Mouse (Mus musculus) gastrocnemius, adult 2 months (tissue): ENCODE data around the gene Gmpr. TPM values are rescaled to one million over a fixed set of nuclear protein-coding genes. Genes with fewer than 3 reads are reported as not detected.

ENCODE experiments used
- DNase-seq: peaks from one replicate; pipeline ENCODE4 v3.0.0; 2022
- H3K27ac ChIP-seq: fragments of 200-600 bp; 2 replicates; pipeline ENCODE4 v1.8.1; 2022; ENCODE audit warnings: mild to moderate bottlenecking
- H3K4me3 ChIP-seq: fragments of 200-600 bp; 2 replicates; pipeline ENCODE4 v1.8.1; 2022; ENCODE audit warnings: mild to moderate bottlenecking, moderate library complexity
- CTCF ChIP-seq: fragments of 200-600 bp; IDR thresholded peaks from 2 replicates; pipeline ENCODE4 v1.8.1; 2022; ENCODE audit warnings: antibody characterized with exemption, mild to moderate bottlenecking, moderate library complexity
- intact Hi-C: fragments of 180-260 bp; cut with DNase I; formaldehyde crosslinking; loops from one replicate; pipeline ENCODE4 v1.15.1; 2025
- total RNA-seq, 2 experiments: library from RNA; stranded (reverse); gene quantifications; 2 replicates each; pipeline ENCODE4 v1.2.3; 2021

Gmpr gene
- total RNA-seq, 2 experiments from 2014 or later: 152 to 185 TPM

DNA sequence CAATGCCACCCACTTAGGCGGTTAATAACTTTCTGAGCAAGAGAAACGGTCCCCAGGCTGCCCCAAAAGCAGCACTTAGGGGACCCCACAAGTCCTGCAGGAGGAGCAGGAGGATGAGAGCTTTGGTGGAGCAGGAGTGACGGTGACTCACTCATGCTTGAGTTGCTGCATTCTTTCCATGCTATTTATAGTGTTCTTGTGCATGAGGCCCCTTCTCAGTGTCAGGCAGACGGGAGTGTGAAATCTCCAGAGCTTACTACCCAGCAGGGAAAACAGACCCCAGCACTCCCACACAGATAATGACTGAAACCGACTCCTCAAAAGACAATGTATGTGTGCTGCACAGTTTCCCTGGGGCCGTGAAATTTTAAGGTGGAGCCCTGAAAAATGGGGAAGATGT, 23.5 kb downstream of the Gmpr start:
- DNase-seq: peak; percentile 51
- intact Hi-C loops: no loop called here
- Histone ChIP-seq H3K4me3 (peak overlapping the region; percentile 41), H3K27ac (peak overlapping the region; percentile 90)
- TF ChIP-seq CTCF: no peak

DNA sequence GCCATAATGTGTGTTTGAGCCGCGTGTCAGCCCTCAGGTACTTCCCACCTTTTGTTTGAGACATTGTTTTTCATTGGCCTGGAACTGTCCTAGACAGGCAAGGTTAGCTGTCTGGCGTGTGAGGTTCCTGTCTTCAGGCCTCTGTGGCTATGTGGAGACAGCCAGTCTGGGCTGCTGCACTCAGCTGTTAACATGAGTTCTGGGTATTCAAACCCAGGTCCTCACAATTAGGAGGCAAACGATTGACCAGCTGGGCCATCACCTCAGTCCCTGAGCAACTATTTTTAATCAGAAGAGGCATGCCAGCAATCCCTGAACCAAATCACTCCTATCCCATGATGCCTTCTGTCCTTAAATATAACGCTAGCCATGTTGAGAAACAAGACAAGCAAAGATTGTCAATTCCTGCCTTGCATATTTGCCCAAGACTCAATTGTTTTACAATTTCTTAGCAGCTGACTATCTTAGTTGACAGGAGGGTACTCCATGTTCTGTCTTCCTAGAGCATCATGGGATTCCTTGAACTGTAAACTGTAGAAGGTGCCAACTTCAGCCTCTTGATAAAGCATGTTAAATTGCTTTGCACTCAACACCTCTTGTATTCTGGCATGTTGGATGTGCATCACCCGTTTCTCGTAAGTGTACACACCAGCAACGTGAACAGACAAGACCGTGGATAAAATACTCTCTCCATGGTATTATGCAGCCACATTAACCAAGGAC, 28.6 kb downstream of the Gmpr start:
- no peak for TF ChIP-seq CTCF
- intact Hi-C loops: no loop called here
- H3K27ac ChIP-seq: peak overlapping the region; percentile 94
- no peak overlapping the region; the same call in 1 of the 2 replicates for H3K4me3 ChIP-seq
- DNase-seq: peak; percentile 2

DNA sequence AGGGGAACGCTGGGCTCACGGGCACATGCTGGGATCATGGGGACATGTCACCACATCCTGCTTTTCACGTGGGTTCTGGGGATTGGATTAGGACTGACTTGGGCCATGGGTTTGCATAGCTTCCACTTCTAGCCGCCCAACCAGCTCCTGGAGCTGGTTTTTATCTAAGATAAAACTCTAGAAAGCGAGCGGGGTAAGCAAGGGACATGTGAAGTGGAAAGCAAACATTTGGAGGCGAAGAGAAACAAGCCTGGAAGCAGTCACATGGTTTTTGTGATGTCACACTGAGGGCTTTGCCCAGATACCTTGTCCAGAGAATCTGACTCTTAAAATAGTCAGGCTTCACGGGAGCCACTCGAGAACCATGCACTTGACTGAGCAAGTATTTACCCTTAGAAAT, 29.9 kb downstream of the Gmpr start:
- Histone ChIP-seq H3K4me3 (peak overlapping the region; percentile 28), H3K27ac (peak overlapping the region; percentile 94)
- intact Hi-C loops: no loop called here
- no peak for TF ChIP-seq CTCF
- peak; percentile 71 for DNase-seq

DNA sequence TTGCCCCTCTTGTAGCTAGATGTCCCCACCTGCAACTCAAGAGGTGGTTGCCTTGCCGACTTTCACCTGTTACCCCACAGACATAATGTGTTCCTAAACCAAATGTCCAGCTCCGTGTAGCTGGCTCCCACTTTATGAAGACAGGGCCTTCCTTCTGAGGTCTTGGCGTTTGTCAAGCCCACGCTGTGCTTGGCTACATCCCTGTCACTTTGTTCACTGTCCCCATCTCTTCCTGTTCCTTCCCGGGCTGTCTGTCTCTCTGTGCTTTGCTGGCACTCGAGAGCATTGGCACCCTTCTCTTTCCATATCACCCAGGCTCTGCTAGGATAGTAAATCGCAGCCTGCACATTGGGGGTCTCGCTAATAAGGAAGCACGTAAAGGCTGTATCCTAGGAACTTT, 30.8 kb downstream of the Gmpr start:
- intact Hi-C loops: no loop called here
- H3K4me3 ChIP-seq: peak overlapping the region; percentile 16; the same call in 1 of the 2 replicates
- TF ChIP-seq CTCF: no peak
- DNase-seq: no peak
- peak overlapping the region; percentile 94 for H3K27ac ChIP-seq

DNA sequence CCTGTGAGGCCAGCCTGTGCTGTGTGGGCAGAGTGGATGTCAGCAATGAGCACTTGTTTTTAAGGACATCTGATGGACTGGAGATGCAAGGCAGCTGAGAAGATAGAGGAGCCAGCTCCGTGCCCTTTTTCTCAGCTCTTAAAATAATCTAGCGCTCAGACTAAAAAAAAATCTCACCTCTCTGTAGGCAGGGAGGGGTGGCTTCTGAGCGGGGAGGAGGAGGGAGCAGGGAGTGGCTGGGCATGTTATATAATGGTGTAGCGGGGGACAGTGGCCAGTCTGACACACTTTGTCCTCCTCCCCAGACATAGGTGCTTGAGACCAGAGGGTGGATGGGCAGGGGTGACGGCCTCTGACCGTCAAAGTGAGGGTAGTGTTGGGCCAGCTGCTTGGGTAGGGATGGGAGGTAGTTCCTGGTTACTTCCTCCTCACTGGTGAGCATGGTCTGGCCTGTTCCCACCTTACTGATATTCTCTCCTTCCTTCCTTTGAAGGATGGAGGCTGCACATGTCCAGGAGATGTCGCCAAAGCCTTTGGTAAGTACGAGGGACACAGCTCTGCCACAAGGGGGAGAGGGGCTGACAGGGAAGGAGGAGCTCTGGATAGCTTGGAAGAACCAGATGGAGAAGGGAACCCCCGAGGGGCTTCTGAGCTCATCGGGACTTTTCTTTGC, 31.4 kb downstream of the Gmpr start:
- intact Hi-C loops: loop anchor here (1.0 kb wide), 1 partner anchor 33 kb away; no protein-coding TSS in a partner anchor
- peak; percentile 52 for TF ChIP-seq CTCF
- DNase-seq: peak; percentile 77
- H3K27ac ChIP-seq: peak overlapping the region; percentile 94
- H3K4me3 ChIP-seq: peak overlapping the region; percentile 79

DNA sequence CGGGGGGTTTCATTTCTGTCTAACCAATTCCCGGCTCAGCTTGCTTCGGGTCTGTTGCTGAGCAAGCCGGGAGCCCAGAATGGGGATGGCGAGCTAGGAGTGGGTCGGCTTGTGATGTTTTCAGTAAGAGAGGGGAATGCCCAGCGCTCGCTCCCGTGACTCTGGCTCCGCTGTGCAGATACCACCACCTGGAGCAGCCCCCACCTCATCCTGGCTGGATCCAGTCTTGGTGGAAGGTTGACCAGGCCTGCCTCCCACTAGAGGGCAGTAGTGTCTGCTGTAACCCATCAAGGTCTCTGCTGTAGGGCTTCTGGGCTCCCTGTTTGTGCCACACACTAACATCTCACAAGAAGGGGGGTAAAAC, 31.9 kb downstream of the Gmpr start:
- intact Hi-C loops: loop anchor here (1.0 kb wide), 1 partner anchor 32 kb away; no protein-coding TSS in a partner anchor

DNA sequence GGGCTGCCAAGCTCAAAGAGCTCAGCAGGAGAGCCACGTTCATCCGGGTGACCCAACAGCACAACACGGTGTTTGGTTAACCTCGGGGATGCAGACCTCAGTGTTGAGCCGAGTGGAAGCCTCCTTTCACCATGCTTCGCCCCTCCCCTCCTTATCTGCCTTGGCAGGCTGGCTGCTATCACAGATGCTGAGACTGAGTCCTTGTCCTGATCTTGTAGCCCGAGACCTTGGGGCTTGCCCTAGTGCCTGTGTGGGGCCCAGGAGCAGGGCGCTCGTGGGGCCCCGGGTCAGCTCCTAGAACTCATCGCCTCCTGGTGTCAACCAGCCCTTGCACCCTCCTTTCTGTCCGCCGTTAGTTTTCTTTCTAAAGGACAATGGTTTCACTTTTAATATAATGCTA, 38.7 kb downstream of the Gmpr start:
- intact Hi-C loops: no loop called here
- H3K27ac ChIP-seq: no peak overlapping the region
- DNase-seq: no peak

More for the DNA sequence above, 31.9 kb downstream of the Gmpr start:
- peak; percentile 68 for TF ChIP-seq CTCF
- peak; percentile 87 for DNase-seq
- Histone ChIP-seq H3K4me3 (peak overlapping the region; percentile 79), H3K27ac (peak overlapping the region; percentile 94)

DNA sequence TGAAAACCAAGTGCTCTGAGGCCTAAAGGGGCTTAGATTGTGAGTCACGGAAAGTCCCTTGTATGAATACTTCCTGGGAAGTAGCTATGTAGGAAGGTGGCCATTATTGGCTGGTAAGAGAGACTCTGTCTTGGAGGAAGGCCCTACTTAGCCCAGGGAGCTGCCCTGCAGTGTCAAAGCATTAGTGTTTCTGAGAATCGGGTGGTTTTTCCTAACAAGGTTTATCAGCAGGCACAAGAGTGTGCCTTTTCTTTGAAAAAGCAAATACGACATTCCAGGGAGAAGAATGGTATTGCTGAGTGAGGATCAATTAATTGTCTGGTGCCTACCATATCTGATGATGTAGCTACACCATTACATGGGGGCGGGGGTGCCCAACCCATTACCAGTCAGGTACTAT, 39.7 kb downstream of the Gmpr start:
- TF ChIP-seq CTCF: no peak
- intact Hi-C loops: no loop called here
- no peak overlapping the region for H3K27ac ChIP-seq

More for the DNA sequence above, 38.7 kb downstream of the Gmpr start:
- H3K4me3 ChIP-seq: no peak overlapping the region
- TF ChIP-seq CTCF: no peak

DNA sequence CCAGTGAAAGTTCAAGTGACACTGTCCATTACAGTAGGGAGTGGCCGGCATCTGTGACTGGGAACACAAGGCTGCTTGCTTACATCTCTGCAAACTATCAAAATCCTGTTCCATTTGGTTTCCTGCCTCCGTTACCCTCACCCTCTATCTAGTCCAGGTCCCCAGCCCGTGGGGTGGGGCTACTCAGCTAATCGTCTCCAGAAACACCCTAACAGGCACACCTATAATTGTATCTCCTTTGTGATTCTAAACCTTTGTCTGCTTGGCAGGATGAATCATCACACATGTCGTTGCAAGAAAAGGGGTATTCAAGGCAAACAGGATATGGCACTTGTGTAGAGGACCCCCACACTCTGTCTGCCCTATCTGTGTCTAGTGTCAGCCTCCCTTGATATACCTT, 40.3 kb downstream of the Gmpr start:
- DNase-seq: peak; percentile 5
- TF ChIP-seq CTCF: no peak
- H3K4me3 ChIP-seq: no peak overlapping the region
- intact Hi-C loops: no loop called here
- H3K27ac ChIP-seq: no peak overlapping the region

More for the DNA sequence above, 39.7 kb downstream of the Gmpr start:
- peak; percentile 8 for DNase-seq
- H3K4me3 ChIP-seq: no peak overlapping the region

DNA sequence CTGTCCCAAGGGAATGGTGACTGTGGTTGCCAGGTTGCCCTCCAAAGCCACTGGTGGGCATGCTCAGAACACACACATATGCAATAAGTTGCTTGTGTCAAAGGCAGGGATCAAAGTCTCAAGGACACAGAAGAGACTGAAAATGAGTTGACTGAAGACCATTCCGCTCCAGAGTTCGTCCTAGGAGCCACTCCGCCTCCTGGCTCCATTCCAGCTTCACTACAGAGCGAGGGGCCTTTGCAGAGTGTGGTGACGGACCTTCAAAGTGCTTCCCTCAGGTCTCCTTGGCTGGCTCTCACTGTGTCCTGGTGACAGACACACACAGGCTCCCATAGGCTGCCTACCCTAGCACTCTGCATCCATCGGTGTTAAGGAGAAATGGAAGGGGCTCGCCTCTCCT, 46.4 kb downstream of the Gmpr start:
- no peak overlapping the region for H3K27ac ChIP-seq
- H3K4me3 ChIP-seq: no peak overlapping the region
- DNase-seq: peak; percentile 12
- intact Hi-C loops: no loop called here
- no peak for TF ChIP-seq CTCF

DNA sequence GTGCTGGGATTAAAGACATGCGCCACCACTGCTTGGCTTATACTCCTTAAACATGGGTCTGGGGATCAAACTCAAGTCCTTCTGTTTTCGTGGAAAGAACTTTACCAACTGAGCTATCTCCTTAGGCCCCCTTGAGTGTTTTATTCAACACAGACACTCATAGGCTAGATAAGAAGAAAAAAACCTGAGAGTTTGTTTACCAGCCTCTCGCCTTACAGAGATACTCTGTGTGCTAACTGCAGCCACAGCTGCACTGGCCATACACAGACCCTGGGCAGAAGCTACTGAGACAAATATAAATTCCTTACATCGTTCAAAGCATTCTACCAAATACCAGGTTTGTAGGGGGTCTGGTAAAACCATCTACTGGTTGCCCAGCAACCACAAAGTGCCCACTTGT, 51.1 kb downstream of the Gmpr start:
- intact Hi-C loops: no loop called here
- Histone ChIP-seq H3K4me3 (no peak overlapping the region), H3K27ac (no peak overlapping the region)
- no peak for TF ChIP-seq CTCF
- DNase-seq: no peak

DNA sequence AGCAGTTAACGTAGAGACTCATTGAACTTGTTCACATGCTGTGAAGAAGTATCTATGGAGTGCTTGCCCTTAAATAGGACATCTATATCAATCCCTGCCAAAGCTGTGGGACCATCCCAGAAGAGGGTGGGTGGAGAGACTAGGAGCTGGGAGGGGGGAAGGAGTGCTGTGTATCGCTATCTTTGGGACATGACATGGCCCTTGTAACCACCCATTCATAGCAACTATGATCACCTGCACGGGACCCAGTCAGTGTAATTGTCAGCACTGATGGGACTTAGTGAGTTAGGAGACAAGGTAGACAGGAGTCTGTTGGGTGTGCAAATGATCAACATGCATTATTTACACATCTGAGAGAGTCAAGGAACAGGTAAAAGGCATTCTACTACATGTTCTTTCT, 52.0 kb downstream of the Gmpr start:
- no peak for TF ChIP-seq CTCF

DNA sequence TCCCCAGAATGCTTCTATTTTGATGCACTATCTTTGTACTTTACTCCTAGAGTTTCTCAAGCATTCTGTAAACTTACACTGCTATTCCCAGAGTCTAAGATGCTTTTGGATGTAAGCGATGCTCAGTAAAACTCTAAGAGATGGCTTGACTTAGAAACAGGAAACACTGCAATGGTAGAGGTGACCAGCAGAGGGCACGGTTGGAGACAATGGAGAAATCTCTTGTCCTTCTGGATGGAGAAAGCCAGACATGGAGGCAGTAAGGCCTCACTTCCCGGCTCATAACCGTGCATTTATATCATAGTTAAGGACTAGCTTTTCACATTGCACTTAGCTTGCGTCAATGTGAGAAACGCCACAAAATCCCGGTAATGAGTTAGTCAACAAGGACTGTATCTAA, 53.3 kb downstream of the Gmpr start:
- no peak overlapping the region for H3K27ac ChIP-seq
- TF ChIP-seq CTCF: peak; percentile 48
- intact Hi-C loops: no loop called here
- no peak for DNase-seq
- no peak overlapping the region for H3K4me3 ChIP-seq

More for the DNA sequence above, 52.0 kb downstream of the Gmpr start:
- no peak for DNase-seq
- H3K27ac ChIP-seq: no peak overlapping the region
- intact Hi-C loops: no loop called here
- H3K4me3 ChIP-seq: no peak overlapping the region
